Mouse (Mus musculus) spleen, adult 2 months (tissue): ENCODE measurements around the gene Bbs2.

Experiments
- CTCF ChIP-seq: fragments of 200-500 bp; IDR thresholded peaks from 2 replicates; pipeline ENCODE4 v1.5.1; 2011; ENCODE audit warnings: mild to moderate bottlenecking, inconsistent platforms; ENCODE audit not compliant: insufficient read depth, insufficient read length, insufficient replicate concordance; ENCODE audit errors: extremely low read depth
- POLR2A ChIP-seq: fragments of 200-500 bp; IDR thresholded peaks from 2 replicates; pipeline ENCODE4 v1.6.1; 2011; ENCODE audit warnings: low read depth, low read length, inconsistent platforms

DNA sequence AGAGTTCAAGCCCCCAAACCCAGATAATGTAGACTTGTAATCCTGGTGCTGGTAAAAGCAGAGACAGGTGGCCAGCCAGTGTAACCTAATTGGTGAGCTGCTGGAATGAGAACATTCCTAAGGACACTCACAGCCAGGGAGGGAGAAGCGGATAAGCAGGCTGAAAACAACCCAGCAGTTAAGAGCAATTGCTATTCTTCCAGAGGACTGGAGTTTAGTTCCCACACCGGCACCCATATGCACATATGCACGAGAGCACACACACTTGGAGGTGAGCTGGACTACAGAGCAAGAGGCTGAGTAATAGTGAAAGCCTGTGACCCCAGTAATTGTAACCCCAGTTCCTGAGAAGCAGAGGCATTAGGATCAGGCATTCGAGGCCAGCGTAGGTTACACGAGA is 74.8 kb downstream of the Bbs2 start:
- no peak for TF ChIP-seq CTCF
- no peak for TF ChIP-seq POLR2A
